Mouse (Mus musculus) E14TG2a.4 (cell line): ENCODE measurements around the gene Adrb1.

ENCODE experiments used
- H3K27me3 ChIP-seq: 2 replicates; pipeline ENCODE4 v1.6.1; 2014; ENCODE audit warnings: low read length, control low read depth; ENCODE audit not compliant: insufficient read depth
- H3K36me3 ChIP-seq: 2 replicates; pipeline ENCODE4 v1.6.1; 2014; ENCODE audit warnings: low read length, control low read depth; ENCODE audit not compliant: insufficient read depth
- H3K4me1 ChIP-seq: replicated peaks from 2 replicates; pipeline ENCODE4 v1.6.1; 2014; ENCODE audit warnings: low read depth, low read length, control low read depth
- H3K4me3 ChIP-seq: replicated peaks from 2 replicates; pipeline ENCODE4 v1.5.1; 2014; ENCODE audit warnings: mild to moderate bottlenecking, low read length
- H3K9me3 ChIP-seq: 2 replicates; pipeline ENCODE4 v1.6.1; 2014; ENCODE audit warnings: low read length, control low read depth
- CTCF ChIP-seq: conservative IDR thresholded peaks from 2 replicates; pipeline ENCODE4 v1.5.1; 2014; ENCODE audit warnings: low read length
- NANOG ChIP-seq: IDR thresholded peaks from 2 replicates; pipeline ENCODE4 v1.6.1; 2014; ENCODE audit warnings: borderline replicate concordance, low read length, mixed read lengths
- POU5F1 ChIP-seq: IDR thresholded peaks from 2 replicates; pipeline ENCODE4 v1.6.1; 2014; ENCODE audit warnings: low read length, borderline replicate concordance

Gene Adrb1

DNA sequence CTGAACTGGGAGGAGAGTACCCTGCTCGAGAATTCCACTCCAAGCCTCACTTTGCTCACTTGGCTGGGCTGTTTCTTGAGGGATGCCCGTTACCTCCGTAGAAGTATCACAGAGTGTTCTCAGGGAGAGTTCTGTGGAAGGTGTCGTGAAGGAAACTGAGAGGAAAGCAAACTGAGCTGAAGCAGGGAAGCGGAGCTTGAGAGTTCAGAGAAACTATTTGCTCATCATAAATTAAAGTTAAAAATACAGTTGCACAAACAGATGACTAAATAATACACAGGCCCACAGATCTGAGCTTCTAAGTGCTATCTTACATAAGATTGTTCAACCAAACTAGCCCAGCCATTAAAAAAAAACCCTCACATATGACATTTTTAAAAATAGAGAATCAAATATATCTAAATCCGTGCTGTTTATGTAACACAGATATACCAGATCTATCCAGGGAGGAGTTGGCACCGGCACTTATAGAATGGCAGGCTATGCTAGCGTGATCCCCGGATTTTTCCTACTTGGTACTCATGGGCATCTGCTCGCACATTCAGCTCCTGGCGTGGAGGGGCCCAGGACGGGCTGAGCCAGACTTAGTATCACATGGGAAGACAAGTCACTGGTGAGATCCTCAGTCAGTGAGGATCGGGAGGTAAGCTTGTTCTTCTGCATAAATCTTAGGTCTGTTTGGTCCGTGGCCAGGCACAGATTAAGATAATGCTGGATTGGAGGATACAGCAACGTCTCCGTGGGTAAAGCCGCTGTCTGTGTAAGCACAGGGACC is 11.7 kb upstream of the Adrb1 start:
- Histone ChIP-seq H3K4me3 (no peak overlapping the region), H3K4me1 (peaks cover 14% of the 10 kb centered on the region)
- TF ChIP-seq NANOG = no peak
- TF ChIP-seq POU5F1 = no peak
- no peak for TF ChIP-seq CTCF

DNA sequence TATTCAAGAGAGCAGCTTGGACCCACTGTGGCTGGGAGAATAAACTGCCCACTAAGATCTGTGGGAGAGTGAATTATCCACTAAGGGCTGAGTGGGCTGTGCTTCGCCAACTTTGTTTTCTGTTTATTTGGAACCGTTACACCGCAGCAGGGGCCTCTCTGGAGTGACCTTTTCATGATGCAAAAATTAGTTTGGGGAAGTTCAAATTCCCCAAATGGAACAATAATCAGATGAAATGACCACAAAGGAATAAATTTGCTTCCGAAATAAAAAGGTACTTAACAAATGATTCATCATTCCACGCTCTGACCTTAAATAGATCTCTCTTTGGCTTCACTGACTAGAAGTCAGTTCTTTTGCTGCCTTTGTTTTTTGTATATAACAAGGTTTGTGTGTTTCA is 8.4 kb upstream of the Adrb1 start:
- no peak overlapping the region for H3K4me3 ChIP-seq
- no peaks in the 10 kb centered on the region for H3K4me1 ChIP-seq
- H3K36me3 ChIP-seq = no peaks in the 10 kb centered on the region
- peaks cover 33% of the 10 kb centered on the region for H3K27me3 ChIP-seq
- TF ChIP-seq POU5F1 (no peak), NANOG (no peak), CTCF (no peak)
- H3K9me3 ChIP-seq = no peaks in the 10 kb centered on the region

More for the DNA sequence above, 11.7 kb upstream of the Adrb1 start:
- H3K27me3 ChIP-seq = peaks cover 21% of the 10 kb centered on the region
- H3K9me3 ChIP-seq = no peaks in the 10 kb centered on the region
- no peaks in the 10 kb centered on the region for H3K36me3 ChIP-seq

- H3K4me3 ChIP-seq = no peak overlapping the region
- H3K4me1 ChIP-seq = no peaks in the 10 kb centered on the region
- no peak for TF ChIP-seq CTCF
- no peaks in the 10 kb centered on the region for H3K9me3 ChIP-seq
- H3K36me3 ChIP-seq = no peaks in the 10 kb centered on the region
- peaks cover 35% of the 10 kb centered on the region for H3K27me3 ChIP-seq
These were observed 7.3 kb upstream of the Adrb1 start for GRCm38 (mm10) chr19:56714661-56715170.

- no peak for TF ChIP-seq CTCF
- no peak for TF ChIP-seq NANOG
- TF ChIP-seq POU5F1 = no peak
- H3K36me3 ChIP-seq = no peaks in the 10 kb centered on the region
- no peaks in the 10 kb centered on the region for H3K9me3 ChIP-seq
- H3K27me3 ChIP-seq = peaks cover 54% of the 10 kb centered on the region
- H3K4me3 ChIP-seq = no peak overlapping the region
- peaks cover 14% of the 10 kb centered on the region for H3K4me1 ChIP-seq
These were observed 4.0 kb upstream of the Adrb1 start for GRCm38 (mm10) chr19:56718046-56718445.

GRCm38 (mm10) chr19:56720882-56721281 is 1.1 kb upstream of the Adrb1 start:
- Histone ChIP-seq H3K9me3 (no peaks in the 10 kb centered on the region), H3K4me3 (peak overlapping the region; percentile 76), H3K4me1 (peaks cover 24% of the 10 kb centered on the region), H3K27me3 (peaks cover 79% of the 10 kb centered on the region), H3K36me3 (no peaks in the 10 kb centered on the region)
- TF ChIP-seq NANOG = no peak
- TF ChIP-seq POU5F1 = no peak
- TF ChIP-seq CTCF = no peak

DNA sequence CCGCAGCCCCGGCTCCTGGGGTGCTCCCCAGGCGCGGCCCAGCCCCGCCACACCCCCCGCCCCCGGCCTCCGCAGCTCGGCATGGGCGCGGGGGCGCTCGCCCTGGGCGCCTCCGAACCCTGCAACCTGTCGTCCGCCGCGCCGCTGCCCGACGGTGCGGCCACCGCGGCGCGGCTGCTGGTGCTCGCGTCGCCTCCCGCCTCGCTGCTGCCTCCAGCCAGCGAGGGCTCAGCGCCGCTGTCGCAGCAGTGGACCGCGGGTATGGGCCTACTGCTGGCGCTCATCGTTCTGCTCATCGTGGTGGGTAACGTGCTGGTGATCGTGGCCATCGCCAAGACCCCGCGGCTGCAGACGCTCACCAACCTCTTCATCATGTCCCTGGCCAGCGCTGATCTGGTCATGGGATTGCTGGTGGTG is 300 bp downstream of the Adrb1 start:
- Histone ChIP-seq H3K36me3 (no peaks in the 10 kb centered on the region), H3K4me1 (peaks cover 24% of the 10 kb centered on the region), H3K4me3 (peak overlapping the region; percentile 76), H3K9me3 (no peaks in the 10 kb centered on the region), H3K27me3 (peaks cover 85% of the 10 kb centered on the region)
- no peak for TF ChIP-seq CTCF
- TF ChIP-seq NANOG = no peak
- no peak for TF ChIP-seq POU5F1

DNA sequence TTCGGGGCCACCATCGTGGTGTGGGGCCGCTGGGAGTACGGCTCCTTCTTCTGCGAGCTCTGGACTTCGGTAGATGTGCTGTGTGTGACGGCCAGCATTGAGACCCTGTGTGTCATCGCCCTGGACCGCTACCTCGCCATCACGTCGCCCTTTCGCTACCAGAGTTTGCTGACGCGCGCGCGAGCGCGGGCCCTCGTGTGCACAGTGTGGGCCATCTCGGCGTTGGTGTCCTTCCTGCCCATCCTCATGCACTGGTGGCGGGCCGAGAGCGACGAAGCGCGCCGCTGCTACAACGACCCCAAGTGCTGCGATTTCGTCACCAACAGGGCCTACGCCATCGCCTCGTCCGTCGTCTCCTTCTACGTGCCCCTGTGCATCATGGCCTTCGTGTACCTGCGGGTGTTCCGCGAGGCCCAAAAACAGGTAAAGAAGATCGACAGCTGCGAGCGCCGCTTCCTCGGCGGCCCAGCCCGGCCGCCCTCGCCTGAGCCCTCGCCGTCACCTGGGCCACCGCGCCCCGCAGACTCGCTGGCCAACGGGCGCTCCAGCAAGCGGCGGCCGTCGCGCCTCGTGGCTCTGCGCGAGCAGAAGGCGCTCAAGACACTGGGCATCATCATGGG is 822 bp downstream of the Adrb1 start:
- no peak for TF ChIP-seq POU5F1
- no peak for TF ChIP-seq NANOG
- no peak for TF ChIP-seq CTCF
- H3K4me1 ChIP-seq = peaks cover 24% of the 10 kb centered on the region
- H3K4me3 ChIP-seq = peak overlapping the region; percentile 76
- H3K9me3 ChIP-seq = no peaks in the 10 kb centered on the region
- no peaks in the 10 kb centered on the region for H3K36me3 ChIP-seq
- peaks cover 80% of the 10 kb centered on the region for H3K27me3 ChIP-seq

GRCm38 (mm10) chr19:56723331-56724125 is 1.5 kb downstream of the Adrb1 start:
- Histone ChIP-seq H3K36me3 (no peaks in the 10 kb centered on the region), H3K9me3 (no peaks in the 10 kb centered on the region), H3K27me3 (peaks cover 74% of the 10 kb centered on the region), H3K4me1 (peaks cover 25% of the 10 kb centered on the region), H3K4me3 (peak overlapping the region; percentile 76)
- TF ChIP-seq POU5F1 (no peak), NANOG (no peak)
